Mouse (Mus musculus): Measurements from ENCODE around the gene Rela. TPM values are rescaled to one million over a fixed set of nuclear protein-coding genes. Genes with fewer than 3 reads are reported as not detected.

Rela gene
- polyA plus RNA-seq, 3 experiments from 2014 or later, result 95.8 to 144 (median 126) TPM

- peak; percentile 45 for ATAC-seq
These were observed 677 bp upstream of the Rela start for GRCm38 (mm10) chr19:5636571-5637041.

DNA sequence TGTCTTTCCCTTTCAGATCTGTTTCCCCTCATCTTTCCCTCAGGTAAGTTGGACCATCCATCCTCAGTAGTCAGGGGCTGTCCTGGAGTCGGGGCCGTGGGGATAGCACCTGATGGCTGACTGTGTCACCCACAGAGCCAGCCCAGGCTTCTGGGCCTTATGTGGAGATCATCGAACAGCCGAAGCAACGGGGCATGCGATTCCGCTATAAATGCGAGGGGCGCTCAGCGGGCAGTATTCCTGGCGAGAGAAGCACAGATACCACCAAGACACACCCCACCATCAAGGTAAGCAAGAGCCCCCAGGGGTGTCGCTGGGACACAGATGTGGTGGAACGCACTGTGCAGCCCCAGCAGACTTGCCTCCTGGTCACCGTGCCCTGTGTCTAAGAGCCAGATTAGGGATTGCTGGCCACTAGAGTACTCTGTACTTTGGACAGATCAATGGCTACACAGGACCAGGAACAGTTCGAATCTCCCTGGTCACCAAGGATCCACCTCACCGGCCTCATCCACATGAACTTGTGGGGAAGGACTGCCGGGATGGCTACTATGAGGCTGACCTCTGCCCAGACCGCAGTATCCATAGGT lies 1.2 kb downstream of the Rela start:
- ATAC-seq, result no peak

- ATAC-seq, result no peak
These were observed 3.1 kb downstream of the Rela start for GRCm38 (mm10) chr19:5640339-5640738.

DNA sequence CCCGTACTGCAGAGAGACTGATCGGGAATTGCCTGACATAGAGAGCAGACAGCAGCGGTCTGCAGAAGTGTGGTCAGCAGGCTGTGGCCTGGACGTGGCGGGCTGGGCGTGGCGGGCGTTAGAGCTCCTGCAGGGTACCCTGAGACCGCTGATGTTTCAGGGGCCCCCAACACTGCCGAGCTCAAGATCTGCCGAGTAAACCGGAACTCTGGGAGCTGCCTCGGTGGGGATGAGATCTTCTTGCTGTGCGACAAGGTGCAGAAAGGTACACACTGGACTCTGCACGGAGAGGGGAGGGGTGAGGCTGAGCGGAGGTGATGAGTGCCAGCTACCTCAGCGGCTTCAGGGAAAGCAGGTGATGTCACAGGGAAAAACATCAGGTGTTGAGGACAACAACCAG lies 3.7 kb downstream of the Rela start:
- no peak for ATAC-seq

DNA sequence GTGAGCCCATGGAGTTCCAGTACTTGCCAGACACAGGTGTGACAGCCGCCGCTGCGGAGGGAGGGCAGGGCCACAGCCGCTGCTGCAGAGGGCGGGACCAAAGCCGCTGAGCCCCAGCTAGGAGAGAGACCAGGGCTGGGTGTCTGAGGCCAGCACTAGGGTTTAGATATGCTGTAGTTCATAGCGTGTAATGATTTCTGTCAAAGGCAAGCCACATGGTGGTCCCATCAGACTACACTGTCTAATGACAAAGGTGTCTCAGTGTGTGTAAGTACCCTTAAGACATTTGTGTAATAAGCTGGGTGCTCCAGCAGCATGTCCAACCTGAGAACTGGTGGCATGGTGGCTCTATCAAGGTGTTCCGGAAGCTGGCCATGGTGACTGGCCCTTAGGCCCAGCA lies 4.4 kb downstream of the Rela start:
- ATAC-seq, result no peak

- ATAC-seq, result no peak
These were observed 8.0 kb downstream of the Rela start for GRCm38 (mm10) chr19:5645280-5645679.

- no peak for ATAC-seq
These were observed 9.5 kb downstream of the Rela start for GRCm38 (mm10) chr19:5646731-5647330.

DNA sequence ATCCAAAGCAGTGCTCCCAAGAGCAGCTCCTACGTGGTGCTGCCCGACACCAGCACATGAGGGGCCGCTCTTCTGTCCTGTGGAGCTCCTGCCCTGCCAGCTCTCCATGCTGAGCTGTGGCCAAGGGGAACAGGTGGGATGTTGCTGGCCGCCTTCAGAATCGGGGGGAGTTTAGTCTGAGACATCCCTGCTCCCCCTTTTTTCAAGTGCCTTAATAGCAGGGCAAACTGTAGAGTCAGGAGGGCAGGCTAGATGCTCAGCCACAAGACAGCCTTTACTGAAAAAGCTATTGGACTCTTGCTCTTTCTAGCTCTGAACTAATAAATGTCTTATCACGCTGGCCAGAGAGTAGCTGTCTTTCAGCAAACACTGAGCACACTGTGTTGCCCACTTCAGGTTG lies 10.5 kb downstream of the Rela start:
- no peak for ATAC-seq

DNA sequence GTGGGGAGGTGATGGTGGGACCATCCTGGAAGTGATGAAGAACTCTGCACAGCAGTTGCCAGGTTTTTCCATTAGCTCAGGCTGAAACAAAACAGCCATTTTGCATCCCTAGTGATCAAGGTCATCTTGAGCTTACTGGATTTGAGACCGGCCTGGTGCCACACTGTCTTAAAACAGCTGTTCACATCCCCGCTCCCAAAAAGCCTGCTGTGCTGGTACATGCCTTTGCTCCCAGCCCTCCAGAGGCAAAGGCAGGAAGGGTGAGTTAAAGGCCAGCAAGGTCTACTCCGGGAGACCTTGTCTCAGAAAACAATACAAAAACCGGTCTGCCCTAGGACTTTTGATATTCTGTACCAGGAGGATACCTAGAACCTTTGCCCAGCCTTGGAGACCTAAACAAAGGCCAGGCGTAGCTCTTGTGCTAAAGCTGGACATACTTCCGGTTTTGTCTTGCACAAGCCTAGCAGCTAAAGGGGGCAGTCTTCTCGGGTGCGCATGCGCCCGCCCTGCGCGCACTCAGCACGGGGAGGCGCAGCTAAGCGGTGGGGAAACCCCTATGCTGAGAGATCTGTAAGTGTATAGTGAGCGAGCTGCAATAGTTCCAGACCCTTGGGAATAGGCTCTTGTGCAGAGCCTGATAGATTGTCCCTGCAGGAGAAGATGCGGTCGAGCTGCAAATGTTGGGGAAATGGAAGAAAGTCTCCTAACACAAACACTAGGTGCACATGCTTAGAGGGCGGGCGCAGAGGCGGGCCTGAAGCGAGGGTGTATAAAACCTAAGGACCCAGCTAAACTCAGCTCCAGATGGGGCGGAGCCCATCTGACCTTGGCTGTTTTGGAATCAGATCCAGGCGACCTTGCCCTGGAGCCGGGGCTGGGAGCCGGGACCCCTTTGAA lies 11.4 kb downstream of the Rela start:
- ATAC-seq, result peak; percentile 94

DNA sequence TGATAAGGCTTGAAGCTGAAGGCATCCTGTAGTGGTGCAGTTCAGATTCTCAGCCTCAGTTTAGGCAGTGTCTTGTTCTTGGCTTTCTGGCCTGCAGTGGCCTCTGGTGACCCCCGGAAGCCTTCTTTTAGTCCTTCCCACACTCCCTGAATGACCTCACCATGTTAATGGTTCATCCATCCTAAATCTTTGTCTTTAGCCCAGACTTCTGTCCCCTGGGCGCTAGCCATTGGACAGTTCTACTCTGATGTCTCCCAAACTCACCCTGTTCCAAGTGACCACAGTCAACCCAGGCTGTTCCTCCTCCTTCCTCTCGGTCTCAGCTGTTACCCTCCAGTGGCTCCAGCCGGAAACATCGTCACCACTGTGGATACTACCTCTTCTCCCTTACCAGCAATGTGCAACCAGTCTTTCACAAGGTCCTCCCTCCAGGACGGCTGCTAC lies 12.0 kb downstream of the Rela start:
- no peak for ATAC-seq

- no peak for ATAC-seq
These were observed 14.4 kb downstream of the Rela start for GRCm38 (mm10) chr19:5651502-5652274.

- no peak for ATAC-seq
These were observed 15.3 kb downstream of the Rela start for GRCm38 (mm10) chr19:5652570-5652969.

- no peak for ATAC-seq
These were observed 16.9 kb downstream of the Rela start for GRCm38 (mm10) chr19:5653969-5654719.

- no peak for ATAC-seq
These were observed 17.5 kb downstream of the Rela start for GRCm38 (mm10) chr19:5654720-5655298.

DNA sequence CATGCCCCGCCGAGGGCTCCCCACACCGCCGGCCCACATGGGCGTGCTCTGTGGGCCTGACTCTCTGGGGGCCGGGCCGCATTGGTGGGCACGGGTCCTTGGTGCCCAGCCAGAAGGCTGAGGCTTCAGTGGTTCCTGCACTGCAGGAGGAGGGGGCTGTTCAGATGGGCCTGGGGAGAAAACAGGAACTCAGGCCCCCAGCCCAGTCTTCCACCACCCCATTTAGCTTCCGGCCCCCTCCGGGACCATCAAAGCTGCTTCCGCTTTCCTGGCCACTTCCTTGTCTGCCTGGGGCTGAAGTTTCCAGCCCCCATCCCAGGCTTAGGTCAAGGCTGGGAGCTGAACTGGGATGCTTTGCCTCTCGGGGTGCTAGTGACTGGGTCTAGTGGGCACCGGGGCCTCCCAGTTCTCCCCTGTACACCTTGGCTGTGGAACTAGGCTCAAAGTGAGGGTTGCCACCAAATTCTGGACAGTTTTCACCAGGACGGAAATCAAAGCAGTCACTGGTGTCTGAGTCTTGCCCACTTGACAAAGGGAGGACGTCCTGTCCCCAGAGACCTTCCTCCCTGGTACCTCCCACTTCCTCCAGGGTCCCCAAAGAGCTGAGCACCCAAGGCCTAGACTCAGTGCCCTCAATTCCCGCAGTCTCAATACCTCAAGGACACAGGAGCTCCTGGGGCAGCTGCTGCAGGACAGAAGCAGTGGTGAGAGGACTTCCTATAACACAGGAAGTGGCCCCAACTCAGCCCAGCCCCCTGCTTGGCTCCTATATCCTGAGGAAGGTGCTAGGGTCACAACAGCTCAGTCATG lies 23.9 kb downstream of the Rela start:
- peak; percentile 20 for ATAC-seq

- peak; percentile 65 for ATAC-seq
These were observed 25.0 kb downstream of the Rela start for GRCm38 (mm10) chr19:5662310-5662709.

GRCm38 (mm10) chr19:5662981-5663913 lies 26.0 kb downstream of the Rela start, which contains the start of gene Sipa1:
Gene Sipa1 (minus strand): TSS chr19:5663707.
- ATAC-seq, result peak; percentile 86

- no peak for ATAC-seq
These were observed 27.5 kb downstream of the Rela start for GRCm38 (mm10) chr19:5664669-5665257.

GRCm38 (mm10) chr19:5665465-5665864 lies 28.2 kb downstream of the Rela start:
- ATAC-seq, result no peak

Measured in inflammation-experienced regulatory T-cells, adult 6 months (primary cell).